Mouse (Mus musculus) embryonic facial prominence, embryonic 11.5 days (tissue): ENCODE measurements at regions not wholly inside any gene's neighbourhood (a gene's known extent, or its start where the extent isn't known, plus 50 kb on each side); places are given as distances from the start of the nearest gene placed in this dataset.

ENCODE experiments used
- ATAC-seq: fragments of 200-750 bp; cut with Nextera tagmentation; replicated peaks from 2 replicates; pipeline ENCODE4 v1.8.0; 2017; ENCODE audit warnings: low read depth; ENCODE audit not compliant: insufficient number of reproducible peaks, low FRiP score, low TSS enrichment
- DNase-seq: peaks from one replicate; pipeline ENCODE4 v3.0.0-alpha.2; 2015; ENCODE audit warnings: low spot score
- H3K27ac ChIP-seq: fragments of 300-500 bp; sonication (generic); replicated peaks from 2 replicates; pipeline ENCODE4 v1.5.1; 2014; ENCODE audit warnings: mild to moderate bottlenecking, low read depth, low read length, control low read depth
- H3K27me3 ChIP-seq: fragments of 300-500 bp; sonication (generic); 2 replicates; pipeline ENCODE4 v1.6.1; 2014; ENCODE audit warnings: mild to moderate bottlenecking, low read length, moderate library complexity, mixed read lengths; ENCODE audit not compliant: control insufficient read depth, insufficient read depth
- H3K36me3 ChIP-seq: fragments of 300-500 bp; sonication (generic); replicated peaks from 2 replicates; pipeline ENCODE4 v1.6.1; 2014; ENCODE audit warnings: low read depth, mild to moderate bottlenecking, low read length, moderate library complexity, mixed read lengths; ENCODE audit not compliant: control insufficient read depth, insufficient read depth
- H3K4me1 ChIP-seq: fragments of 300-500 bp; sonication (generic); 2 replicates; pipeline ENCODE4 v1.6.1; 2014; ENCODE audit warnings: low read length, mixed read lengths; ENCODE audit not compliant: control insufficient read depth, insufficient read depth
- H3K4me2 ChIP-seq: fragments of 300-500 bp; sonication (generic); 2 replicates; pipeline ENCODE4 v1.6.1; 2014; ENCODE audit warnings: low read depth, mild to moderate bottlenecking, control low read depth, low read length, moderate library complexity
- H3K4me3 ChIP-seq: fragments of 300-500 bp; sonication (generic); 2 replicates; pipeline ENCODE4 v1.5.1; 2014; ENCODE audit warnings: low read depth, low read length, control low read depth
- H3K9ac ChIP-seq: fragments of 300-500 bp; sonication (generic); replicated peaks from 2 replicates; pipeline ENCODE4 v1.6.1; 2014; ENCODE audit warnings: mild to moderate bottlenecking, control low read depth, low read length
- H3K9me3 ChIP-seq: fragments of 300-500 bp; sonication (generic); replicated peaks from 2 replicates; pipeline ENCODE4 v1.6.1; 2016; ENCODE audit warnings: mild to moderate bottlenecking, low read length, inconsistent platforms, mixed read lengths; ENCODE audit not compliant: control insufficient read depth
- WGBS: fragments of 180-500 bp; shearing (Covaris S2); extraction: QIAGEN DNeasy Blood & Tissue Kit; methylation state at CpG from one replicate; pipeline ENCODE4 v1.1.7; 2014; 5-methylcytosine and 5-hydroxymethylcytosine counted together

DNA sequence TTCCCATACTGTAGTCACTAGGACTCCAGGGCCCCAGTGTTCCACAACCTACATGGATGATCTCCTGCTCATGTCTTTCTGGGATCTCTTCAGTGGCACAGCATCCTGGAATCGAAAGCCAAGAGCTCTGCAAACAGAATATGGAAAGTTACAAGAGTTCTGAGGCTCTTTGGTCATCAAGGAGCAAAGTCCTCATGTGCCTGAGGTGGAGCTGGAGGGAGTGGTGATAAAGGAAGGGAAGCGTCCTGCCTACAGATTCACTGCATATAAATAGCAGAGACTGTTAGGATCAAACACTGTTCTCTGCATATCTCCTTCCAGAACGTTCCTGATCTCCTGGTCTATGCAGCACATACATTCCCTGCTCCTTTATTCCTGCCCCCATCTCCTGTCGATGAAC, 170.4 kb upstream of the Egln3 start:
- WGBS = 76% methylated on average over 4 of the region's 4 CpGs
- no peak for ATAC-seq
- H3K4me3 ChIP-seq = no peak overlapping the region
- H3K9ac ChIP-seq = no peak overlapping the region
- H3K9me3 ChIP-seq = no peaks in the 10 kb centered on the region
- H3K4me2 ChIP-seq = no peak overlapping the region
- no peaks in the 10 kb centered on the region for H3K36me3 ChIP-seq
- H3K4me1 ChIP-seq = no peaks in the 10 kb centered on the region
- no peak for DNase-seq
- H3K27me3 ChIP-seq = no peaks in the 10 kb centered on the region
- H3K27ac ChIP-seq = no peak overlapping the region

DNA sequence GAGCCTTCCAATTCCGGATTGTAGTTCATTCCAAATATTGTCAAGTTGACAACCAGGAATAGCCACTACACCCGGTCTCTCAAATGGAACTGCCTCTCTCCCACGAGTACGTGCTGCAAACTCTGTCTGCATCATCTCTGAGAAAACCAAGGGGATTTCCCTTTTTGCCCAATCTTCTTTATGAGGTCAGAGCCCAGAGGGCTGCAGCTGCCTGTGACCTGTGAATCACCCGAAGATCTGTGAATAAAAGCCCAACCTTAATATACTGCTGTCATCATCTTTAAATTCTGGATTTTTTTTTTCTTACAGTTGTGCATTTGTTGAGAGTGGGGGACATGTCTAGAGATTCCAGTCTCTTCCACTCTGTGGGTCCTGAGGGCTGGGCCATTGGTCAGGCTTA, 165.6 kb upstream of the Egln3 start:
- no peak overlapping the region for H3K4me3 ChIP-seq
- no peak for ATAC-seq
- no peak overlapping the region for H3K9ac ChIP-seq
- H3K4me2 ChIP-seq = no peak overlapping the region
- no peaks in the 10 kb centered on the region for H3K9me3 ChIP-seq
- H3K27ac ChIP-seq = no peak overlapping the region
- 88% methylated on average over 5 of the region's 5 CpGs for WGBS
- H3K27me3 ChIP-seq = no peaks in the 10 kb centered on the region
- H3K36me3 ChIP-seq = no peaks in the 10 kb centered on the region
- no peak for DNase-seq
- H3K4me1 ChIP-seq = no peaks in the 10 kb centered on the region

DNA sequence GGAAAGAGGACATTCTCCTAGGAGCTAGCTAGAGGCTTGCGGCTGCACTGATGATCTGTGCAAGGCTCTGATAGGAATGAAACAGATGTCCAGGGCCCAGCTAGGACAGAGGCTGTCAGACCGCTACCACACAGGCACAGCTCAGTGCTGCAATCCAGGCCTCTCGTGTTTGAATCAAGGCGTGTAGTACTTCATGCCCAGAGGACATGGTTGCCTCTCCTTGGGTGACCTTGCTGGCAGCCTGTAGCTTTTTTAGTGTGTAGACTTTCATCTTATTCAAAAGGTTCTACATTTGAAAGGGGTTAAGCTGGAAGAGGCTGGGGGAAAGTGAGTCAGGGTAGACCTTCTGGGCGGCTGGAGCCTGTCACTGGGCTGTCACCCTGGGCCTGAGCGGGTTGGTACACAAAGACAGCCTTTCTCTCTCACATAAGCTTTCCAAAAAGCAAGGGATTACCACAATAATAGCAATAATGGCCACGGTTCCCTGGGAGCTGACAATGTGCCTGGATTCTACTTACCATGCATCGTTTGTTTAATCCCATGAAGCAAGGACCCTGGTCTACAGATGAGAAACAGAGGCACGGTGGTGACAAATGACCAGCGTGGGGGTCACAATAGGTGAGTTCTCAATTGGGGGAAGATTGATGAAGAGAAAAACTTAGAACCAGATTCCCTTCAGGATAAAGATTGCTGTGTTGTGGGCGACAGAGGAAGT, 160.9 kb upstream of the Egln3 start:
- DNase-seq (no peak), ATAC-seq (no peak)
- no peaks in the 10 kb centered on the region for H3K4me1 ChIP-seq
- 72% methylated on average over 11 of the region's 11 CpGs for WGBS
- no peaks in the 10 kb centered on the region for H3K9me3 ChIP-seq
- H3K9ac ChIP-seq = no peak overlapping the region
- no peaks in the 10 kb centered on the region for H3K36me3 ChIP-seq
- H3K27me3 ChIP-seq = no peaks in the 10 kb centered on the region
- no peak overlapping the region for H3K4me2 ChIP-seq
- no peak overlapping the region for H3K4me3 ChIP-seq
- no peak overlapping the region for H3K27ac ChIP-seq

DNA sequence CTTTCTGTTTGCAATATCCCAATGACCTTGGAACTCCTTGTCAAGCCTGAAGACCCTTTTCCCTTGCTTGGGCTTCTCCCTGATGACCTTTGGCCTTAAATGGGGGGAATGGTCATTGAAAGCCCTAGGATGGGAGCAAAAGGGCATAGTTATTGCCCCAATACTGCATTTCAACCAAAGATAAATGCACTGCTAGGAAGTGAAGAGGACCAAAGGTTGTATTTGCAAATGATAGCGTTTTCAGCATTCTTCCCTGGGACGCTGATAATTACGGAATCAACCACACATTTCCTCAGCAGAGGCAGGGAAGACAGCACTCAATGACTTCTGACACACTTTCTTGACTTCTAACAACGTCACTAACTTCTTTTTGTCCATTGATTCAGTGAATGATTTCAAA, 158.1 kb upstream of the Egln3 start:
- 90% methylated on average over 4 of the region's 4 CpGs for whole genome bisulfite sequencing
- H3K27ac ChIP-seq = no peak overlapping the region
- no peak for ATAC-seq

DNA sequence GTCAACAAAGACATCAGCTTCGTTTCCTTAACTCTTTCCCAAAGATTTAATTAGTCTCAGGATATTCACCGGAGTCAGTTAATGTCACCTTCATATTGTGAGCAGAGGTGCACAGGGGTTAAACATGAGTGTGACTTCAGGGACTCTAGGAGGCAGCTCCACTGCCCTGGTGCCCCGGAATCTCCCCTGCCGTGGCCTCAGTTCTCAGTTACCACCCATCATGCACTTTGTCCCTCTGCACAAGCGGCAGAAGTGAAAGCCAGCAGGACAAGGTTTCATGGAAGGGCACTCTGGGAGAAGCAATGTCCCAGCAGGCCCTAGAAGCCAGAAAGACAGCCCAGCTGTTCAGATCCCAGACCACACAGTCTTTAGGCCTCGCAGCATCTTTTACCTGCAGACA, 150.5 kb upstream of the Egln3 start:
- WGBS = 9% methylated on average over 6 of the region's 6 CpGs
- no peaks in the 10 kb centered on the region for H3K4me1 ChIP-seq
- 0 out of 2 replicates have a peak overlapping the region, but pooled peaks have one; percentile 15 for H3K9ac ChIP-seq
- H3K4me2 ChIP-seq = no peak overlapping the region
- no peaks in the 10 kb centered on the region for H3K9me3 ChIP-seq
- DNase-seq (peak; percentile 46), ATAC-seq (no peak)
- H3K4me3 ChIP-seq = no peak overlapping the region
- no peak overlapping the region for H3K27ac ChIP-seq
- H3K36me3 ChIP-seq = no peaks in the 10 kb centered on the region
- H3K27me3 ChIP-seq = no peaks in the 10 kb centered on the region

More for the DNA sequence above, 158.1 kb upstream of the Egln3 start:
- H3K9ac ChIP-seq = no peak overlapping the region
- no peaks in the 10 kb centered on the region for H3K4me1 ChIP-seq
- H3K9me3 ChIP-seq = no peaks in the 10 kb centered on the region
- DNase-seq = no peak
- no peak overlapping the region for H3K4me3 ChIP-seq
- H3K27me3 ChIP-seq = no peaks in the 10 kb centered on the region
- no peak overlapping the region for H3K4me2 ChIP-seq
- no peaks in the 10 kb centered on the region for H3K36me3 ChIP-seq

DNA sequence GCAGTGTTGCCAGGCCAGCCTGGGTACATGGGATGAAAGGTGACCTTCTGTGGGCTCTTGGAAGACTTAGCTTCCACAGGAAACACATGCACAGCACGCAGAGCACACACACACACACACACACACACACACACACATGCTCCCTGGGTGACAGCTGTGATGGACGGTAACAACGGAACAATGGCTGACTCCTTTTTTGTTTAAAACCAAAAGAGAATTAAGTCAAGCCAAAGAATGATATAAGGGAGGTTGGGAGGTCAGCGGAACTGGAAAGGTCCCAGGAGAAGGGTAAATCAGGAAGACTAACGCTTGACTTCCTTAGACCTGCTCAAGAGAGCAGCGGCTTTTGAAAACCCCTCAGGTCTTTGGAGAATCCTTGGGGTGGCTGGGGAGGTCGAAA, 150.0 kb upstream of the Egln3 start:
- Histone ChIP-seq H3K27ac (no peak overlapping the region), H3K27me3 (no peaks in the 10 kb centered on the region), H3K4me3 (no peak overlapping the region), H3K9me3 (no peaks in the 10 kb centered on the region), H3K4me1 (no peaks in the 10 kb centered on the region), H3K4me2 (no peak overlapping the region), H3K9ac (no peak overlapping the region), H3K36me3 (no peaks in the 10 kb centered on the region)
- WGBS = 40% methylated on average over 7 of the region's 7 CpGs
- DNase-seq = no peak
- ATAC-seq = no peak

DNA sequence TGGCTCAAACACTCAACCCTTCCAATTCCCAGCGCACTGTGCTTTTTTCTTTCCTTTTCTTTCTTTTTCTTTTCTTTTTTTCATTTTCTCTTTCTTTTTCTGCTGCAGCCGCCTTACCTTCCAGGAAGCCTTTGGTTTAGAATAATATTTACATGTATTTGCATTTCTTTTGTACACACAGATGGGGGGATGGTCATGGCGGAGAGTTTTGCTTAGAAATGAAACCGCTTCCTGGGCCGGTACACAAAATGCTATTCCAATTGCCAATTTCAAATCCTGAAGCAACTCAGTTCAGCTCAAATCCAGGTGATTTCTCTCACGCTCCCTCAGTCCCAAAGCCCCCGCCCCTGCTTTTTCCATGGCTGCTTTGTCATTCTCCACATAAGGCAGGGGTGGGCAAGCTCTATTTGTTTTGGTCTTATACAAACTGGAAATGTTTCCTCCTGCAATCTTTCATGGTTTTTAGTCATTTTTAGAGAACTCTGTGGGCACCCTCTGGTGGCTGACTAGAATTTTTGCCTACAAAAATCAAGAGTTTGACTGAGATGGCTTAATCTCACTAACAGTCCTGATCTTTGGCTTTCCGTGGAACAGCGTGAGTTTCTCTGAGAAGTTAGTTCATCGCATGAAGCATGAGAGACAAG, 149.4 kb upstream of the Egln3 start:
- Histone ChIP-seq H3K27ac (no peak overlapping the region), H3K9ac (no peak overlapping the region), H3K4me3 (no peak overlapping the region), H3K4me2 (no peak overlapping the region), H3K4me1 (no peaks in the 10 kb centered on the region), H3K9me3 (no peaks in the 10 kb centered on the region), H3K27me3 (no peaks in the 10 kb centered on the region), H3K36me3 (no peaks in the 10 kb centered on the region)
- WGBS = 78% methylated on average over 10 of the region's 10 CpGs
- DNase-seq = peak; percentile 50
- no peak for ATAC-seq

DNA sequence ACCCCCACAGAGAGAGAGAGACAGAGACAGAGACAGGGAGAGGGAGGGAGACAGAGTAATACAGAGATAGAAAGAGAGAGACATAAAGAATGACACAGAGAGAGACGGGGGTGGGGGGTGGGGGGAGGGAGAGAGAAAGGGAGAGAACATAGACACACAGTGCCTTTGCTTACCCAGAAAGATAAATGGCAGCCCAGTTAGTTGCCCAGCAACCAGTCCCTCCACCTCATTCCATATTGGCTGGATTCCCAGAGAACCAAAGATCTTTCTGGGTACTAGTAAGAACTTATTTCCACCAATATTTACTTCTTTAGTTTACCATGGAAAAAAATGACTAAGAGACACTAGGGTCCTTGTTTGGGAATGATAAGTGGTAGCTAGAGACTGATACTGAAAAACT, 146.6 kb upstream of the Egln3 start:
- Histone ChIP-seq H3K4me1 (no peaks in the 10 kb centered on the region), H3K4me2 (no peak overlapping the region), H3K4me3 (no peak overlapping the region), H3K9me3 (no peaks in the 10 kb centered on the region), H3K27me3 (no peaks in the 10 kb centered on the region), H3K36me3 (no peaks in the 10 kb centered on the region), H3K9ac (no peak overlapping the region), H3K27ac (no peak overlapping the region)
- DNase-seq = no peak
- no peak for ATAC-seq
- 75% methylated on average over 1 of the region's 1 CpGs for WGBS
